Mouse (Mus musculus) C2C12 (cell line): ENCODE measurements around the gene Plekhg1. TPM values are rescaled to one million over a fixed set of nuclear protein-coding genes. Genes with fewer than 3 reads are reported as not detected.

ENCODE experiments used
- H3K27me3 ChIP-seq: one replicate; pipeline ENCODE4 v1.6.1; 2011; ENCODE audit not compliant: control insufficient read depth, insufficient read depth, insufficient read length
- H3K36me3 ChIP-seq: one replicate; pipeline ENCODE4 v1.6.1; 2011; ENCODE audit not compliant: control insufficient read depth, insufficient read depth
- H3K4me3 ChIP-seq: one replicate; pipeline ENCODE4 v1.5.1; 2011; ENCODE audit warnings: mild to moderate bottlenecking, control low read depth; ENCODE audit not compliant: poor library complexity, insufficient read depth, severe bottlenecking
- H3K79me2 ChIP-seq: one replicate; pipeline ENCODE4 v1.6.1; 2011; ENCODE audit not compliant: control insufficient read depth, insufficient read depth
- H3K79me3 ChIP-seq: one replicate; pipeline ENCODE4 v1.6.1; 2011; ENCODE audit warnings: low read depth, control low read depth
- H3ac ChIP-seq: one replicate; pipeline ENCODE3; 2011; ENCODE audit warnings: low read depth; ENCODE audit not compliant: control insufficient read depth, insufficient read length
- CEBPB ChIP-seq: IDR thresholded peaks from one replicate; pipeline ENCODE4 v1.6.1; 2011; ENCODE audit warnings: low read depth, mild to moderate bottlenecking, control low read depth, moderate library complexity
- CTCF ChIP-seq: IDR thresholded peaks from one replicate; pipeline ENCODE4 v1.5.1; 2011; ENCODE audit not compliant: control insufficient read depth, insufficient read depth, insufficient read length
- FOSL1 ChIP-seq: IDR thresholded peaks from one replicate; pipeline ENCODE4 v1.8.0; 2011; ENCODE audit warnings: mild to moderate bottlenecking, low read length; ENCODE audit not compliant: poor library complexity, insufficient read depth, severe bottlenecking
- MAX ChIP-seq: IDR thresholded peaks from one replicate; pipeline ENCODE4 v1.6.1; 2011; ENCODE audit warnings: mild to moderate bottlenecking, control low read depth
- MYOD1 ChIP-seq: IDR thresholded peaks from one replicate; pipeline ENCODE4 v1.6.1; 2011; ENCODE audit warnings: low read depth; ENCODE audit not compliant: control insufficient read depth, insufficient read length
- MYOG ChIP-seq: IDR thresholded peaks from one replicate; pipeline ENCODE4 v1.6.1; 2011; ENCODE audit not compliant: control insufficient read depth, insufficient read length; ENCODE audit errors: extremely low read depth
- USF1 ChIP-seq: IDR thresholded peaks from one replicate; pipeline ENCODE4 v1.6.1; 2011; ENCODE audit warnings: low read depth, mild to moderate bottlenecking, control low read depth, moderate library complexity
- polyA plus RNA-seq: library from polyadenylated mRNA; unstranded; fragments of >200 nt; fragmentation: generic; extraction: Trizol; gene quantifications from one replicate; pipeline ENCODE4 v1.2.1, GENCODE M21; 2012; ENCODE audit warnings: missing spikeins

The Plekhg1 gene
- polyA plus RNA-seq, 1 experiment = under 0.01 TPM

GRCm38 (mm10) chr10:3785362-3785761 is 45.2 kb downstream of the Plekhg1 start:
- TF ChIP-seq USF1 = no peak
- no peak for TF ChIP-seq FOSL1
- no peak for TF ChIP-seq MYOG
- TF ChIP-seq MYOD1 = no peak
- TF ChIP-seq CEBPB = no peak
- no peaks in the 10 kb centered on the region for H3K36me3 ChIP-seq
- H3ac ChIP-seq = no peak overlapping the region
- no peak overlapping the region for H3K4me3 ChIP-seq
- H3K79me3 ChIP-seq = no peaks in the 10 kb centered on the region
- H3K27me3 ChIP-seq = no peaks in the 10 kb centered on the region
- H3K79me2 ChIP-seq = no peaks in the 10 kb centered on the region

GRCm38 (mm10) chr10:3786531-3786930 is 46.4 kb downstream of the Plekhg1 start:
- Histone ChIP-seq H3K27me3 (no peaks in the 10 kb centered on the region), H3ac (no peak overlapping the region), H3K36me3 (no peaks in the 10 kb centered on the region), H3K79me2 (no peaks in the 10 kb centered on the region), H3K79me3 (no peaks in the 10 kb centered on the region), H3K4me3 (no peak overlapping the region)
- no peak for TF ChIP-seq FOSL1
- no peak for TF ChIP-seq MYOD1
- no peak for TF ChIP-seq MAX
- TF ChIP-seq MYOG = no peak

GRCm38 (mm10) chr10:3787006-3787405 is 46.8 kb downstream of the Plekhg1 start:
- Histone ChIP-seq H3ac (no peak overlapping the region), H3K36me3 (no peaks in the 10 kb centered on the region), H3K4me3 (no peak overlapping the region), H3K79me2 (no peaks in the 10 kb centered on the region), H3K79me3 (no peaks in the 10 kb centered on the region), H3K27me3 (no peaks in the 10 kb centered on the region)
- TF ChIP-seq USF1 (no peak), MAX (no peak), MYOD1 (no peak), MYOG (no peak), FOSL1 (no peak), CEBPB (no peak), CTCF (no peak)

GRCm38 (mm10) chr10:3793825-3794224 is 53.7 kb downstream of the Plekhg1 start:
- TF ChIP-seq USF1 (no peak), MYOD1 (no peak), CEBPB (no peak), MAX (no peak), MYOG (no peak), CTCF (no peak)
- Histone ChIP-seq H3K4me3 (no peak overlapping the region), H3K36me3 (no peaks in the 10 kb centered on the region), H3K27me3 (no peaks in the 10 kb centered on the region), H3K79me2 (no peaks in the 10 kb centered on the region), H3ac (no peak overlapping the region), H3K79me3 (no peaks in the 10 kb centered on the region)

GRCm38 (mm10) chr10:3799455-3799854 is 59.3 kb downstream of the Plekhg1 start:
- no peaks in the 10 kb centered on the region for H3K36me3 ChIP-seq
- no peaks in the 10 kb centered on the region for H3K79me3 ChIP-seq
- H3K27me3 ChIP-seq = no peaks in the 10 kb centered on the region
- no peaks in the 10 kb centered on the region for H3K79me2 ChIP-seq
- no peak overlapping the region for H3K4me3 ChIP-seq
- TF ChIP-seq MAX = no peak
- no peak for TF ChIP-seq CTCF
- no peak overlapping the region for H3ac ChIP-seq

- Histone ChIP-seq H3K79me2 (no peaks in the 10 kb centered on the region), H3K4me3 (no peak overlapping the region), H3ac (no peak overlapping the region), H3K79me3 (no peaks in the 10 kb centered on the region), H3K27me3 (no peaks in the 10 kb centered on the region), H3K36me3 (no peaks in the 10 kb centered on the region)
- TF ChIP-seq CEBPB (no peak), MYOD1 (no peak), USF1 (no peak), MYOG (no peak), MAX (no peak), CTCF (no peak), FOSL1 (no peak)
These were observed 61.1 kb downstream of the Plekhg1 start for GRCm38 (mm10) chr10:3801254-3801653.
